Mouse (Mus musculus) ES-Bruce4 (cell line): ENCODE measurements around the gene Dpp4. TPM values are rescaled to one million over a fixed set of nuclear protein-coding genes. Genes with fewer than 3 reads are reported as not detected.

Experiments
- H3K27ac ChIP-seq: 2 replicates; pipeline ENCODE4 v1.5.1; 2012; ENCODE audit warnings: low read length, inconsistent platforms; ENCODE audit not compliant: insufficient read depth
- H3K27me3 ChIP-seq: 2 replicates; pipeline ENCODE4 v1.6.1; 2012; ENCODE audit warnings: mild to moderate bottlenecking, low read length, inconsistent platforms; ENCODE audit not compliant: control insufficient read depth, poor library complexity, insufficient read depth, severe bottlenecking
- H3K36me3 ChIP-seq: 2 replicates; pipeline ENCODE4 v1.6.1; 2012; ENCODE audit warnings: inconsistent platforms, mild to moderate bottlenecking, low read length, moderate library complexity; ENCODE audit not compliant: control insufficient read depth, poor library complexity, insufficient read depth, severe bottlenecking
- H3K4me1 ChIP-seq: one replicate; pipeline ENCODE4 v1.8.1; 2011; ENCODE audit warnings: low read length; ENCODE audit not compliant: control insufficient read depth, insufficient read depth
- H3K4me3 ChIP-seq: 2 replicates; pipeline ENCODE4 v1.5.1; 2011; ENCODE audit warnings: low read depth, mild to moderate bottlenecking, low read length
- H3K9ac ChIP-seq: 2 replicates; pipeline ENCODE4 v1.6.1; 2012; ENCODE audit warnings: low read depth, mild to moderate bottlenecking, inconsistent platforms; ENCODE audit not compliant: poor library complexity, severe bottlenecking
- H3K9me3 ChIP-seq: replicated peaks from 2 replicates; pipeline ENCODE4 v1.6.1; 2012; ENCODE audit warnings: mild to moderate bottlenecking, low read length, inconsistent platforms; ENCODE audit not compliant: control insufficient read depth, poor library complexity, insufficient read depth, severe bottlenecking
- CTCF ChIP-seq: IDR thresholded peaks from one replicate; pipeline ENCODE4 v1.8.1; 2011; ENCODE audit warnings: low read depth, low read length
- EP300 ChIP-seq: IDR thresholded peaks from 2 replicates; pipeline ENCODE4 v1.6.1; 2011; ENCODE audit warnings: low read depth, low read length; ENCODE audit not compliant: insufficient read depth
- POLR2A ChIP-seq: IDR thresholded peaks from one replicate; pipeline ENCODE4 v1.8.1; 2011; ENCODE audit warnings: low read length; ENCODE audit not compliant: insufficient read depth
- polyA plus RNA-seq: library from polyadenylated mRNA; stranded (reverse); fragments of >200 nt; gene quantifications from 2 replicates; pipeline ENCODE4 v1.2.4, GENCODE M21; 2011; ENCODE audit warnings: low read depth; ENCODE audit not compliant: missing spikeins, insufficient read depth, insufficient read length

Dpp4 gene
- polyA plus RNA-seq, 1 experiment = 1.2 TPM

DNA sequence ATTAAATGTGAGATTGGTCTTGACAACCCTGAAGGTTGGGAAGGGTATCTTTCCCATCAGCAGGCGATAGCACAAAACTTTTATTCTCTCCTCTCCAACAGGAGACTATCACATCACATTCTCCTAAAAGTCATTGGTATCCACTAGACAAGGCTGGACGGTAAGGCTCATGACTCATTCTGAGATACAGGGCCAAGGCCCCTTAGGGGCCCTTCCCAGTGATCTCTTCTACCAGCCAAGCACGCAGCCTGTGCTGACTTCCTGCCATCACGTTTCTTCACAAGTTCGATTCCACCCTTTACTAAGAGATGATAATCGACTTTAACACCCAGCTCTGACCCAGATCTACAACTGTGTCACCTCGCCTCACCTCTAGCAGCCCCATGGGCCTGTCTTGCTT is 74.9 kb downstream of the Dpp4 start:
- Histone ChIP-seq H3K9ac (no peak overlapping the region), H3K4me3 (no peak overlapping the region), H3K27me3 (no peaks in the 10 kb centered on the region), H3K9me3 (no peaks in the 10 kb centered on the region), H3K4me1 (peaks cover 2% of the 10 kb centered on the region), H3K36me3 (no peaks in the 10 kb centered on the region), H3K27ac (no peak overlapping the region)
- TF ChIP-seq POLR2A (no peak), EP300 (no peak), CTCF (no peak)

DNA sequence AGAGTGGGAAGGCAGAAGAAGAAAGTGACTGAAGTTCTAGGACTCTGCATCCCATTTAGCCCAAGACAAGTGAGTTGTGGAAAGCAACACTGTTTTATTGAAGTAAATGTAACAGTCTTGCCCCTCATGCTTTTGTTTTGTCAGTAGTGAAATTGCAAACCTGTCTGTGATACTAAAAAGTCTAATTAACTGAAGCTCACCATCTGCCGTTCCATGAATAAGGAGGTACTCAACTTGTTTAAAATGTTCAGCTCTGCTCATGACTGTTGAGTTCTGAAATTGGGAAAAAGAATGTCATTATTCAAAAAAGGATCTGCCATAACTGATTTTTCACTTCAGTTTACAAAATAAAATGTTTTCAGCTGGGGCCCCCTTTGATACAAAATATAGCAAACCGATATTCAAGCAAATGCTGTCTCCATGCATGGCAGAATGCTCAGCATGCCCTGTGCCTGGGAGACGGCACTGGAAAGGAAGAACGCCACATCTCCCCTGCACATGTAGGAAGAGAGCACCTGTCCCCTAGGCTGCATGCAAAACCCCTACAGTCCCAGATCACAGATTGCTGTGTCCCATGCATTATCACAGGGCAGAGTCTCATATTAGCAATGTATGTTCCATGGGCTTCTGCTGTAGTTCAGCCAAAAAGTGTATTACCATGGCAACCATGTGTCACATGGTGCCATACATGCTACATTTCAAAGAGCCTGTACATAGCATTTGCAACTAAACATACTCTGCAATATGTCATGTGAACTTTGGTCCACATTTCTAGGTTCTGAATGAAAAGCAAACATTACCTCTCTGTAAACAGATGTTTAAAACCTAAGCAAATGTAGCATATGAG is 77.4 kb downstream of the Dpp4 start:
- H3K27me3 ChIP-seq = no peaks in the 10 kb centered on the region
- no peak overlapping the region for H3K27ac ChIP-seq
- TF ChIP-seq POLR2A (no peak), CTCF (no peak)
- H3K9me3 ChIP-seq = no peaks in the 10 kb centered on the region
- H3K9ac ChIP-seq = no peak overlapping the region
- no peaks in the 10 kb centered on the region for H3K36me3 ChIP-seq
- H3K4me3 ChIP-seq = no peak overlapping the region
- no peaks in the 10 kb centered on the region for H3K4me1 ChIP-seq

- H3K9ac ChIP-seq = no peak overlapping the region
- H3K36me3 ChIP-seq = no peaks in the 10 kb centered on the region
- TF ChIP-seq POLR2A (no peak), CTCF (no peak), EP300 (no peak)
- H3K9me3 ChIP-seq = no peaks in the 10 kb centered on the region
- H3K4me1 ChIP-seq = no peaks in the 10 kb centered on the region
- no peaks in the 10 kb centered on the region for H3K27me3 ChIP-seq
- no peak overlapping the region for H3K27ac ChIP-seq
- no peak overlapping the region for H3K4me3 ChIP-seq
Observed at GRCm38 (mm10) chr2:62332465-62332864, 79.6 kb downstream of the Dpp4 start.

- Histone ChIP-seq H3K27ac (no peak overlapping the region), H3K9me3 (no peaks in the 10 kb centered on the region), H3K4me1 (no peaks in the 10 kb centered on the region), H3K36me3 (no peaks in the 10 kb centered on the region), H3K9ac (no peak overlapping the region), H3K27me3 (no peaks in the 10 kb centered on the region), H3K4me3 (no peak overlapping the region)
- TF ChIP-seq POLR2A = no peak
Observed at GRCm38 (mm10) chr2:62331913-62332312, 80.1 kb downstream of the Dpp4 start.

DNA sequence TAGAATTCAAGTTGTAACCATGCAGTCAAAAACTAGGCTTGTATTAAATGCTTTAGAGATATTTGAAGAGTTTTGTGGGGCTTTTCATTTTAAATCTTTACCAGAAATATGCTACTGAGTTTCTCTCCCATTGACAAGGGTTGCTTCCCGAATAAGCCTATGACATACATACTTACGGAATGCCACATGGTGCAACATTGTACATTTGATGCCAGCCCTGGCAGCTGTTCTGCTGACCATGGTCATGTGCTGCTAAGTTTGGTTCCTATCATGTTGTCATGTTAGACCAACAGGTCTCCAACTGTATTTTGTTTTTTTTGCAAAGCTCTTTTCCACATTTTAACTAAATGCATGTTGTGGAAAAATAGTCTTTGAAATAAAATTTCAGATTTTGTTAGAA is 86.6 kb downstream of the Dpp4 start:
- H3K4me1 ChIP-seq = no peaks in the 10 kb centered on the region
- H3K27ac ChIP-seq = no peak overlapping the region
- H3K4me3 ChIP-seq = no peak overlapping the region
- H3K36me3 ChIP-seq = no peaks in the 10 kb centered on the region
- no peaks in the 10 kb centered on the region for H3K9me3 ChIP-seq
- TF ChIP-seq EP300 = no peak
- TF ChIP-seq CTCF = no peak
- TF ChIP-seq POLR2A = no peak
- H3K27me3 ChIP-seq = no peaks in the 10 kb centered on the region
- no peak overlapping the region for H3K9ac ChIP-seq

DNA sequence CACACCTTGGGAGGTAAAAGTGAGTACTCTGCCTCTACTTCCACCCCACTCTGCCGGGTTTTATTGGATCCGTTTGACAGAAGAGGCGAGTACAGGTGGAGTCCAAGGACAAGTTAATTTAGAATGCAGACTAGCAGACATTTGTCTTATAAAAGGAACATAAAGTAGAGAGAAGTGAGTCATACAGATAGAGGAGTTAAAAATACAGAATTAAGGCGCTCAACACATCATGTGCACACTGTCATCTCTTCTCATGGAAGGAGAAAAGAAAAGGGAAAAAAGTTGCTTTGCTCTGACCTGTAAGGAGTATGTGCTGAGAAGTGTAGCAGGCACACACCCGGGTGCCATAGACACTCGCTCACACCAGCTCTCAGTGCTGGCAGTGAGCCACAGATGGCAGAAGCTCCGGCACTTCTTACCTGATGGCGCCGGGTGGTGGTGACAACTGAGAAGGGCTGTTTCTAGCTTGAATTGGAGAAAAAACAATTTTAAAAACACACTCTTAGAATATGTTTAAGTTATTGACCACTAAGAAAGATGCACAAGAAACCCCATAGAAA is 88.9 kb downstream of the Dpp4 start:
- H3K27ac ChIP-seq = no peak overlapping the region
- H3K9me3 ChIP-seq = no peaks in the 10 kb centered on the region
- H3K9ac ChIP-seq = no peak overlapping the region
- H3K4me3 ChIP-seq = no peak overlapping the region
- H3K4me1 ChIP-seq = no peaks in the 10 kb centered on the region
- TF ChIP-seq CTCF (no peak), EP300 (no peak)
- H3K36me3 ChIP-seq = no peaks in the 10 kb centered on the region
- H3K27me3 ChIP-seq = no peaks in the 10 kb centered on the region
